Mouse (Mus musculus) layer of hippocampus, postnatal 25 days (tissue): ENCODE measurements at regions not wholly inside any gene's neighbourhood (a gene's known extent, or its start where the extent isn't known, plus 50 kb on each side); places are given as distances from the start of the nearest gene placed in this dataset.

Experiments used
- DNase-seq, 2 experiments: peaks; one replicate each; pipeline ENCODE4 v3.0.0; 2022; ENCODE audit warnings: mixed read lengths in 2 of 2, low spot score in 1 of 2; ENCODE audit errors: extremely low spot score in 1 of 2

DNA sequence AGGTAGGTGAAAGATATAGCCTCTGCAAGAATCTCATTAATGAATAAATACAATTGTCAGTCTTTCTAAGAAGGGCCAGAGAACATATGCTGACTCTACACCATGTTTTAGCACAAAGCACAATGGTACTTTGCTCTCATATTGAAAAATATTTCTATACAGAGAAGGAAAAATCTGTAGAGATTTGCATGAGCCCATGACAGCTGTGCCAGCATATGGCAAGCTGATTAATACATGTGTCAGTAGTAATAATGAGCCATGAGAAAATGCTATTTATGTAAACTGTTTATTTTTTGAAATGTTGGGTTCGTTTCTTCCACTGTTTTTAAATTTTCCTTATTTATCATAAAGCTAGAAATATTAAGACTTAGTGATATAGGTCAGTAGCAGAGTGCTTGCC is 604.5 kb upstream of the Rgs18 start:
- peak in 1 of 2 experiments; percentile 32 for DNase-seq

GRCm38 (mm10) chr1:145377031-145377430 is 601.8 kb upstream of the Rgs18 start:
- DNase-seq, result no peak

GRCm38 (mm10) chr1:145376069-145376468 is 600.8 kb upstream of the Rgs18 start:
- no peak for DNase-seq

DNA sequence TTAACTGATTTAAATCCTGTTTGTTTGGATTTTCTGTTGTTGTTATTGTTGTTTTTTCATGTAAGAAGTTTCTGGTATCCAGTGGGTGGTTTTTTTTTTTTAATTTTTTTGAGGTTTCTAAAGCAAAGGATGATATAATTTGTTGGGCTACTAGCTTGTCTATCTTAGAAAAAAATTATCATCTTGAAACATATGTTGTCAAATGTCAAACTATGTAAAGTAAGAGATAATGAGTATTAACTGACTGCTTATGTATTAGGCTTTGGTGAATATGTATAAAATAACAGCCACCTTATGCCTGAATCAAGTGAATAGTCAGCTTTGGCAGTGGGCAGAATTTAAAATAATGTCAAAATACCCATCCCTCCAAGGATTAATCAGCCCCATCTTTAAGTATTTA is 588.6 kb upstream of the Rgs18 start:
- no peak for DNase-seq

DNA sequence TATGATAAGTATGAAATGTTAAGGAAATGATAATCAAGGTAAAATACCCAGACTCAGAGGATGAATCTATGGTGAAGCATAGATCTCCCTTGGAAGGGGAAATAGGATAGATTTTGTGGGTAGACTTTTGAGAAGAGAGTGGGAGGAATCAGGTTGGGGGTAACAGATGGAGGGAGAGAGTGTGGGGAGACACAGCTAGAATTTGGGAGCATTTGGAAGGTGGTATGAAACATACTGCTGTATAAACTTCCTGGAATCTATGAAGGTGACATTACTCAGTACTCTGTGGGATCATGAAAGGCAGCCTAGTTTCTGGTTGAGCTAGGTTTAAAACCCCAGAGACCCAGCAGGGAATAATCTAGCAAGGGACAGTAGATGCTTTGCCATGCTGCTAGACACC is 569.6 kb upstream of the Rgs18 start:
- no peak for DNase-seq

- no peak for DNase-seq
These were observed 569.1 kb upstream of the Rgs18 start for GRCm38 (mm10) chr1:145344356-145344755.

- DNase-seq, result no peak
These were observed 561.6 kb upstream of the Rgs18 start for GRCm38 (mm10) chr1:145336879-145337278.

- DNase-seq, result no peak
These were observed 517.7 kb upstream of the Rgs18 start for GRCm38 (mm10) chr1:145292931-145293330.
